In genomic region chr2:153075961-153076360, GRCm38 (mm10) we compare ENCODE assay signal across 18 mouse cellular contexts. TPM values are rescaled to one million over a fixed set of nuclear protein-coding genes. Genes with fewer than 3 reads are reported as not detected.
DNase-seq lines count a peak whose midpoint lies in the region; ATAC-seq and TF ChIP-seq lines count a peak whose summit lies in the region.
"Had no signal": no experiment of that assay in that cellular context is flagged by ENCODE, and none has a peak within 500 bp of the region (broad histone marks: within the 10 kb centered on the region; RNA-seq: fewer than 3 reads in every experiment).

No protein-coding gene starts in this region.

- peak; percentile 66 for ATAC-seq in kidney, postnatal 0 days (replicated peaks; ENCODE audit: low FRiP score, low read depth)
- no peak for ATAC-seq in kidney, embryonic 16.5 days (ENCODE audit: low FRiP score, low TSS enrichment)
- peak; percentile 44 for ATAC-seq in Patski
- peak; percentile 81 for ATAC-seq in liver, embryonic 16.5 days (ENCODE audit: low read depth)
- ATAC-seq: hindbrain, embryonic 16.5 days had no signal

- no peaks in the 10 kb centered on the region for H3K9me3 ChIP-seq in kidney, postnatal 0 days (replicated peaks; ENCODE audit: low read length)
- no peaks in the 10 kb centered on the region for H3K9me3 ChIP-seq in kidney, embryonic 16.5 days (ENCODE audit: low read length)
- no peaks in the 10 kb centered on the region for H3K9me3 ChIP-seq in liver, embryonic 16.5 days (replicated peaks; ENCODE audit: control insufficient read depth, low read length)
- H3K9me3 ChIP-seq: heart, embryonic 12.5 days; limb, embryonic 12.5 days had no signal

- no peak overlapping the region for H3K4me2 ChIP-seq in kidney, postnatal 0 days (ENCODE audit: low read length)
- no peak overlapping the region for H3K4me2 ChIP-seq in kidney, embryonic 16.5 days (replicated peaks; ENCODE audit: low read depth, low read length)
- H3K4me2 ChIP-seq in liver, embryonic 16.5 days (ENCODE audit: low read depth, low read length): no peak overlapping the region
- H3K4me2 ChIP-seq: heart, embryonic 12.5 days; limb, embryonic 12.5 days had no signal

- peaks cover 18% of the 10 kb centered on the region for H3K27me3 ChIP-seq in kidney, postnatal 0 days (ENCODE audit: insufficient read depth, low read length)
- peaks cover 29% of the 10 kb centered on the region for H3K27me3 ChIP-seq in kidney, embryonic 16.5 days (ENCODE audit: insufficient read depth, low read length)
- peaks cover 12% of the 10 kb centered on the region for H3K27me3 ChIP-seq in Patski
- H3K27me3 ChIP-seq in liver, embryonic 16.5 days (ENCODE audit: control insufficient read depth, insufficient read depth, low read depth, low read length): no peaks in the 10 kb centered on the region; the same call in 1 of the 2 replicates

- CTCF ChIA-PET in Patski (lab: Charles Lee): interaction anchor here (0.7 kb wide), 1 partner anchor 66 kb away, joined by 3 read pairs; no protein-coding TSS in a partner anchor

- no peaks in the 10 kb centered on the region for H3K4me1 ChIP-seq in kidney, postnatal 0 days (replicated peaks; ENCODE audit: insufficient read depth, low read length)
- H3K4me1 ChIP-seq in kidney, embryonic 16.5 days (ENCODE audit: insufficient read depth, low read length): peaks cover 13% of the 10 kb centered on the region
- H3K4me1 ChIP-seq in bone marrow, adult 2 months (ENCODE audit: control insufficient read depth, insufficient read depth, low read length): peaks cover 4% of the 10 kb centered on the region
- H3K4me1 ChIP-seq in liver, embryonic 16.5 days (ENCODE audit: control insufficient read depth, low read depth, low read length): peaks cover 7% of the 10 kb centered on the region

- no peak overlapping the region for H3K4me3 ChIP-seq in kidney, postnatal 0 days (replicated peaks; ENCODE audit: low read depth, low read length)
- no peak overlapping the region for H3K4me3 ChIP-seq in kidney, embryonic 16.5 days (ENCODE audit: low read length)
- H3K4me3 ChIP-seq in bone marrow, adult 2 months (replicated peaks; ENCODE audit: control insufficient read depth, low read depth, low read length): no peak overlapping the region
- H3K4me3 ChIP-seq in liver, embryonic 16.5 days (ENCODE audit: low read depth, low read length): no peak overlapping the region
- H3K4me3 ChIP-seq: erythroblast, embryonic 14.5 days; heart, embryonic 12.5 days; left cerebral cortex, adult 2 months; limb, embryonic 12.5 days had no signal

- DNase-seq in kidney, postnatal 0 days (ENCODE audit: low spot score): peak; percentile 39
- DNase-seq in Patski (ENCODE audit: low read depth, low spot score): no peak
- DNase-seq in gastrocnemius, adult 18-20 months (ENCODE audit: low spot score): no peak
- DNase-seq in ovary, postnatal 14 days (ENCODE audit: low spot score): no peak
- DNase-seq: cerebellum, postnatal 10 days; kidney, adult 2 months; right cerebral cortex, adult 18-20 months; spleen, adult 18-20 months; thymus, adult 18-20 months had no signal

- in situ Hi-C loops in Patski (cut with MboI; ENCODE audit: low pct_unique_long_range_greater_than_20kb): no loop called here

- H3K36me3 ChIP-seq in kidney, postnatal 0 days (ENCODE audit: insufficient read depth, low read length): no peaks in the 10 kb centered on the region
- no peaks in the 10 kb centered on the region for H3K36me3 ChIP-seq in kidney, embryonic 16.5 days (ENCODE audit: insufficient read depth, low read length)
- no peaks in the 10 kb centered on the region for H3K36me3 ChIP-seq in liver, embryonic 16.5 days (ENCODE audit: control insufficient read depth, insufficient read depth)
- H3K36me3 ChIP-seq: heart, embryonic 12.5 days; limb, embryonic 12.5 days had no signal

- 42% methylated on average over 2 of the region's 2 CpGs for WGBS in kidney, postnatal 0 days
- 36% methylated on average over 2 of the region's 2 CpGs for WGBS in kidney, embryonic 16.5 days
- 31% methylated on average over 2 of the region's 2 CpGs for WGBS in bone marrow, adult 2 months
- 35% methylated on average over 2 of the region's 2 CpGs for WGBS in liver, embryonic 16.5 days (ENCODE audit: insufficient replicate concordance)

- H3K27ac ChIP-seq in kidney, postnatal 0 days: no peak overlapping the region
- no peak overlapping the region for H3K27ac ChIP-seq in kidney, embryonic 16.5 days (ENCODE audit: low read length)
- peak overlapping the region; percentile 4 for H3K27ac ChIP-seq in bone marrow, adult 2 months (ENCODE audit: control insufficient read depth, insufficient read depth, low read depth, low read length, poor library complexity)
- H3K27ac ChIP-seq in liver, embryonic 16.5 days (ENCODE audit: low read length): peak overlapping the region; percentile 31
- H3K27ac ChIP-seq: left cerebral cortex, adult 2 months; limb, embryonic 12.5 days had no signal

- TF ChIP-seq CTCF in kidney, postnatal 0 days (IDR thresholded peaks at IDR 0.05; ENCODE audit: low read depth): no peak
- no peak for TF ChIP-seq CTCF in Patski (IDR thresholded peaks at IDR 0.05)
- TF ChIP-seq CTCF in bone marrow, adult 2 months (IDR thresholded peaks at IDR 0.05; ENCODE audit: control insufficient read depth, insufficient read depth, low read length): no peak

- H3K9ac ChIP-seq in kidney, postnatal 0 days (ENCODE audit: low read depth, low read length): no peak overlapping the region
- no peak overlapping the region for H3K9ac ChIP-seq in kidney, embryonic 16.5 days (replicated peaks; ENCODE audit: low read length)
- no peak overlapping the region for H3K9ac ChIP-seq in liver, embryonic 16.5 days (ENCODE audit: low read depth, low read length)
- H3K9ac ChIP-seq: heart, embryonic 12.5 days; limb, embryonic 12.5 days had no signal

- no peak for TF ChIP-seq POLR2A in bone marrow, adult 2 months (IDR thresholded peaks at IDR 0.05; ENCODE audit: borderline replicate concordance, control insufficient read depth, low read depth, low read length)

- POLR2A ChIA-PET in Patski (lab: Charles Lee): no interaction called here

RNA-seq across cellular contexts. Expression of gene Ccm2l, which starts 10.2 kb away (rescaled TPM):
- polyA plus RNA-seq in kidney, postnatal 0 days (2015; fragmentation: Nextera tagmentation; extraction: Ambion mirVana): 3.4 TPM in 2 replicates
- 1.8 and 2.4 TPM in 2 replicates for polyA plus RNA-seq in kidney, embryonic 16.5 days (2015; fragmentation: Nextera tagmentation; extraction: Ambion mirVana)
- not detected for polyA plus RNA-seq in Patski (2021)
- 4.8 and 8.3 TPM in 2 replicates for polyA plus RNA-seq in bone marrow, adult 2 months (2011; ENCODE audit: insufficient read depth, insufficient read length, low replicate concordance, missing spikeins)
- 0.37 and 0.52 TPM in 2 replicates for polyA plus RNA-seq in liver, embryonic 16.5 days (2015; fragmentation: Nextera tagmentation; extraction: Ambion mirVana)
- 1 to 10 TPM; 3.3 to 4.1 TPM for total RNA-seq in gastrocnemius, adult 18-20 months (2021)
- total RNA-seq: CH12.LX had no signal
- polyA plus RNA-seq: erythroblast, embryonic 14.5 days had no signal

RNA-seq across cellular contexts. Expression of gene Hck, which starts 32.3 kb away (rescaled TPM):
- polyA plus RNA-seq in kidney, postnatal 0 days (2015; fragmentation: Nextera tagmentation; extraction: Ambion mirVana): 3.6 and 4.3 TPM in 2 replicates
- polyA plus RNA-seq in kidney, embryonic 16.5 days (2015; fragmentation: Nextera tagmentation; extraction: Ambion mirVana): 6.3 and 6.6 TPM in 2 replicates
- 1.3 TPM for polyA plus RNA-seq in Patski (2021)
- 20.0 and 54.3 TPM in 2 replicates for polyA plus RNA-seq in bone marrow, adult 2 months (2011; ENCODE audit: insufficient read depth, insufficient read length, low replicate concordance, missing spikeins)
- polyA plus RNA-seq in liver, embryonic 16.5 days (2015; fragmentation: Nextera tagmentation; extraction: Ambion mirVana): 10.1 and 11.7 TPM in 2 replicates
- total RNA-seq in gastrocnemius, adult 18-20 months (2021): under 1 TPM; 0.18 to 0.28 TPM

RNA-seq across cellular contexts. Expression of gene Xkr7, which starts 44.3 kb away (rescaled TPM):
- polyA plus RNA-seq in kidney, postnatal 0 days (2015; fragmentation: Nextera tagmentation; extraction: Ambion mirVana): not detected in 2 replicates
- polyA plus RNA-seq in kidney, embryonic 16.5 days (2015; fragmentation: Nextera tagmentation; extraction: Ambion mirVana): not detected in 2 replicates
- polyA plus RNA-seq in Patski (2021): not detected
- not detected in 2 replicates for polyA plus RNA-seq in bone marrow, adult 2 months (2011; ENCODE audit: insufficient read depth, insufficient read length, low replicate concordance, missing spikeins)
- not detected in 2 replicates for polyA plus RNA-seq in liver, embryonic 16.5 days (2015; fragmentation: Nextera tagmentation; extraction: Ambion mirVana)
- total RNA-seq in gastrocnemius, adult 18-20 months (2021): not detected
- total RNA-seq: CH12.LX had no signal
- polyA plus RNA-seq: erythroblast, embryonic 14.5 days; heart, embryonic 12.5 days; kidney, adult 2 months; limb, embryonic 12.5 days had no signal

Comparison
In these comparisons a context has a peak if more than half of its experiments do, and no peak if none do; other contexts are left out.
1. H3K27ac ChIP-seq: peak in bone marrow, adult 2 months (single experiment) and liver, embryonic 16.5 days (single experiment); none in kidney, postnatal 0 days (single experiment) and kidney, embryonic 16.5 days (single experiment).